Mouse (Mus musculus) urinary bladder, postnatal 25 days (tissue): ENCODE results near the gene Crim1.

Experiments
- DNase-seq: peaks from one replicate; pipeline ENCODE4 v3.0.0; 2022; ENCODE audit warnings: low spot score

Gene Crim1

GRCm38 (mm10) chr17:78286021-78286420, 86.0 kb downstream of the Crim1 start:
- DNase-seq: no peak

- DNase-seq: no peak
Observed at GRCm38 (mm10) chr17:78287391-78287790, 87.3 kb downstream of the Crim1 start.

- DNase-seq: no peak
Observed at GRCm38 (mm10) chr17:78290153-78290876, 90.3 kb downstream of the Crim1 start.

- no peak for DNase-seq
Observed at GRCm38 (mm10) chr17:78291030-78291429, 91.0 kb downstream of the Crim1 start.

GRCm38 (mm10) chr17:78292301-78292700, 92.3 kb downstream of the Crim1 start:
- no peak for DNase-seq

- no peak for DNase-seq
Observed at GRCm38 (mm10) chr17:78292827-78293488, 92.9 kb downstream of the Crim1 start.

GRCm38 (mm10) chr17:78295979-78296378, 95.9 kb downstream of the Crim1 start:
- no peak for DNase-seq

GRCm38 (mm10) chr17:78298140-78298539, 98.1 kb downstream of the Crim1 start:
- DNase-seq: no peak

- DNase-seq: no peak
Observed at GRCm38 (mm10) chr17:78298967-78299540, 99.0 kb downstream of the Crim1 start.

GRCm38 (mm10) chr17:78303053-78303452, 103.0 kb downstream of the Crim1 start:
- DNase-seq: no peak

GRCm38 (mm10) chr17:78304059-78304458, 104.0 kb downstream of the Crim1 start:
- no peak for DNase-seq

GRCm38 (mm10) chr17:78306434-78306833, 106.4 kb downstream of the Crim1 start:
- no peak for DNase-seq

GRCm38 (mm10) chr17:78308221-78308620, 108.2 kb downstream of the Crim1 start:
- no peak for DNase-seq

- no peak for DNase-seq
Observed at GRCm38 (mm10) chr17:78313006-78313405, 113.0 kb downstream of the Crim1 start.

GRCm38 (mm10) chr17:78313612-78314011, 113.6 kb downstream of the Crim1 start:
- no peak for DNase-seq

- no peak for DNase-seq
Observed at GRCm38 (mm10) chr17:78315659-78316058, 115.6 kb downstream of the Crim1 start.

GRCm38 (mm10) chr17:78317381-78317780, 117.3 kb downstream of the Crim1 start:
- no peak for DNase-seq

- no peak for DNase-seq
Observed at GRCm38 (mm10) chr17:78318810-78319209, 118.8 kb downstream of the Crim1 start.

- no peak for DNase-seq
Observed at GRCm38 (mm10) chr17:78321216-78321835, 121.3 kb downstream of the Crim1 start.

- DNase-seq: no peak
Observed at GRCm38 (mm10) chr17:78322369-78323335, 122.6 kb downstream of the Crim1 start.

GRCm38 (mm10) chr17:78325761-78326332, 125.8 kb downstream of the Crim1 start:
- DNase-seq: no peak
